Mouse (Mus musculus): ENCODE data around the gene Mon2. TPM values are rescaled to one million over a fixed set of nuclear protein-coding genes. Genes with fewer than 3 reads are reported as not detected.
"Not testable (repeated sequence)": the region's sequence is repeated elsewhere in the genome, so short reads cannot be mapped to it uniquely, and the experiment has no call there.

Mon2 gene
- polyA plus RNA-seq, 1 experiment from 2014 or later: 26.0 TPM

DNA sequence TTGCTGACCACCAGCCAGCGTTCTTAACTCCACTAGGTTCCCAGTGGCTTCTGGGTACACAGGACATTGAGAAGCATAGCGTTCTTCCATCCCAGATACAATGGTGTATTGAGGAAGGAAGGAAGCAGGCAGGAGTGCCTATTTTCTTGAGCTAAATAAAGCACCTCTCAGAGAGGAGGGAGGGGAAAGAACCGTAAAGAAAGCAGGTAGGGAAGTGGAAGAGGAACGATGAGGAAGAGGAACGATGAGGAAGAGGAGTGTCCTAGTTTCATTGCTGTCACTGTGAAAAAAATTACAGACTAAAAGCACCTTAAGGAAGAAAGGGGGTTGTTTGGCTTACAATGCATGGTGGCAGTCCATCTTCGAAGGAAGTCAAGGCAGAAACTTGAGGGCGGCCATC, 106.1 kb downstream of the Mon2 start:
- no peaks in the 10 kb centered on the region for H3K4me1 ChIP-seq
- no peak overlapping the region for H3K27ac ChIP-seq (replicated peaks)
- DNase-seq (ENCODE audit: low spot score): no peak
- no peak overlapping the region for H3K4me3 ChIP-seq
- no peaks in the 10 kb centered on the region for H3K36me3 ChIP-seq (replicated peaks)
- no peaks in the 10 kb centered on the region for H3K27me3 ChIP-seq (replicated peaks; ENCODE audit: low read depth, poor library complexity, severe bottlenecking)
- no peaks in the 10 kb centered on the region for H3K9me3 ChIP-seq
- WGBS: 88% methylated on average over 7 of the region's 7 CpGs

DNA sequence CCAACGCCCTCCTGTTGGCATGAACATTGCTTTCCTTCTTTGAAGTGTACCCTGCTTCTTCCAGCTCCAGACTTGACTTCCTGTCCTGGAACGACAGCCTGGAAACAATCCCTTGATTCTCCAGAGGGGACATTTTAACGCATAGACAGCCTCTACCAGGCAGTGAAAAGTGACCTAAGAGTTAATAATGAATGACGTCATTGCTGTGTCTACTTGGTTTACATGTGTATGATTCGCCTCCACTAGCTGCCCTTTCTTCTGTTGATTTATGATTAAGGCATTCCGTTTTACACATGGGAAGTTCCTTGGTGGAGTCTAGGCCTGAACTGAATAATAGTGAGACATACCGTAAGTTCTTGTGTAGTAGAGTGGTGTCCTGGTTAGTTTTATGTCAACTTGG, 109.9 kb downstream of the Mon2 start:
- peaks cover 30% of the 10 kb centered on the region for H3K27me3 ChIP-seq (replicated peaks; ENCODE audit: low read depth, poor library complexity, severe bottlenecking)
- H3K36me3 ChIP-seq (replicated peaks): no peaks in the 10 kb centered on the region
- no peaks in the 10 kb centered on the region for H3K9me3 ChIP-seq
- WGBS: 82% methylated on average over 7 of the region's 7 CpGs
- no peak for DNase-seq (ENCODE audit: low spot score)
- H3K27ac ChIP-seq (replicated peaks): no peak overlapping the region
- peaks cover 26% of the 10 kb centered on the region for H3K4me1 ChIP-seq
- H3K4me3 ChIP-seq: no peak overlapping the region

DNA sequence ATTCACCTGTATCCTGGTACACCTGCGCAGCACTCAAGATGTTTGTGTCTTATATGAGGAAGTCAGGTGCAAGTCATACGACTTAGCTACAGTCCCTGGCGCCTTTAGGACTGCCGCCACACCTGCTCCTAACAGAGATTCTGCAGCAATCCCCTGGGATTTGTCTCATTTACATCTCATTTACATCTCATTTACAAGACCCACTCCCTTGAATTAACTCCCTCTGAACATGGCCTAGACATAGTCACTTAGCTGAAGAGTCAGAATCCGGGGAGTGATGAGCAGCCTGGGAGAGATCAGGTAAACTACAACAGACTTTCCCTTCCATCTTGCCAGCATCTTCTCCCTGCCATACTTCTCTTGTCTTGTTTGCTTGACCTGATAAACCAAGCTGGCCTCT, 110.7 kb downstream of the Mon2 start:
- peaks cover 32% of the 10 kb centered on the region for H3K4me1 ChIP-seq
- peaks cover 30% of the 10 kb centered on the region for H3K27me3 ChIP-seq (replicated peaks; ENCODE audit: low read depth, poor library complexity, severe bottlenecking)
- 93% methylated on average over 5 of the region's 5 CpGs for WGBS
- H3K27ac ChIP-seq (replicated peaks); H3K9me3 ChIP-seq; H3K4me3 ChIP-seq; DNase-seq (ENCODE audit: low spot score); H3K36me3 ChIP-seq (replicated peaks): not testable (repeated sequence)

DNA sequence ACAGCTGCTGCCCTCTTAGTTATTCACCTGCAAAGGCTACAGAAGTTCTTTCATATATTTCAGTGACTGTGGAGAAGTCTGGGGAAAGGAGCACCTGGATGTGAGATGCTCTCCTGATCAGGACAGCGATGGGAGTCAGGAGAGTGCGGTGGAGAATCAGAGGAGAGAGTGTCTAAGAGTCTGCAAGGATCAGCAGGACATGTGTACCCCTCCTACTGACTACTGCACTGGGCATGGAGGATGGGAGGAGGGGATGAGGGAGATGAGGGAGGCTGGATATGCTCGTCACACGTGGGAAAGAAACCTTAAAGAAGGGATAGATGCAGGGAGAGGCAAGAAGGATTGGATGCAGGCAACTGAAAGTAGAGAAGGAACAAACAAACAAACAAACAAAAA, 112.1 kb downstream of the Mon2 start:
- Histone ChIP-seq H3K4me1 (peaks cover 34% of the 10 kb centered on the region), H3K27me3 (replicated peaks; ENCODE audit: low read depth, poor library complexity, severe bottlenecking) (peaks cover 30% of the 10 kb centered on the region), H3K27ac (replicated peaks) (peak overlapping the region; percentile 57; the same call in 1 of the 2 replicates), H3K4me3 (peak overlapping the region; percentile 51), H3K9me3 (no peaks in the 10 kb centered on the region), H3K36me3 (replicated peaks) (no peaks in the 10 kb centered on the region)
- 23% methylated on average over 4 of the region's 4 CpGs for WGBS
- no peak for DNase-seq (ENCODE audit: low spot score)

DNA sequence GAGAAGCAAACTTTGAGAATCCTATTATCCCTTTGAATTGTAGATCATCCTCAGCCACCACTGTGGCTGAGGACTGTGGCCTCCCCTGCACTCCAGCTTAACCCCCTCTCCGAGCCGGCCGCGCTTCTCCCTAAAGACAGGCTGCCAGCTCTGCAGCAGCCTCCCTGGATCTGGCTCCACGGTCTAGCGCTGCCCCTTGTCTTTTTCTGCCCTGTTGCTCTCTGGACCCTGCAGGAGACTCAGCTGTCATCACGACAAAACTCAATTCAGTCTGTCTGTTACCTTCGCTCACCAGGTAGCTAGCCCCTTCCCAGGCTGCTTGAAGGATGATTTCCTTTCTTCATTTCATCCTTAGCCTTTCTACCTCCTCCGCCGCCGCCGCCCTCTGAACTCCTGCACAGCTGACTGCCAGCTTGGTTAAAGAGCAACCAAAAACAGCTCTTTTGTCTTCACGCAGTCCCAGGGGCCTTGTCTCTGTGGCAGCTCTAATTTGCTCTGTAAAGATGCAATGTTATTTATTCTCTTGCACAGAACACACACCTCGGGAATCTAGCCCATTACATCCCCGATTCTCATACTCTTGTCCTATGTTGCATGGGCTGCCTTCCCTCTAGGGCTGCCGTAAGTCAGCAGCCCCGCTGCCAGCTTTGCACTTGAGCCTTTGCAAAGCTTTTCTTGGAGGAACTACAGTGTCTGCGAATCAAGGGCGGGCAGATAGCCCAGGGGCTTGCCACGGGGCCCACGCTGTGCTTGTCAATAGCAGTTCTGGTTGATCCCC, 112.7 kb downstream of the Mon2 start:
- H3K36me3 ChIP-seq (replicated peaks): no peaks in the 10 kb centered on the region
- peaks cover 30% of the 10 kb centered on the region for H3K27me3 ChIP-seq (replicated peaks; ENCODE audit: low read depth, poor library complexity, severe bottlenecking)
- DNase-seq (ENCODE audit: low spot score): peak; percentile 50
- no peaks in the 10 kb centered on the region for H3K9me3 ChIP-seq
- peaks cover 34% of the 10 kb centered on the region for H3K4me1 ChIP-seq
- peak overlapping the region; percentile 57 for H3K27ac ChIP-seq (replicated peaks)
- peak overlapping the region; percentile 51 for H3K4me3 ChIP-seq
- 3% methylated on average over 21 of the region's 21 CpGs for WGBS

DNA sequence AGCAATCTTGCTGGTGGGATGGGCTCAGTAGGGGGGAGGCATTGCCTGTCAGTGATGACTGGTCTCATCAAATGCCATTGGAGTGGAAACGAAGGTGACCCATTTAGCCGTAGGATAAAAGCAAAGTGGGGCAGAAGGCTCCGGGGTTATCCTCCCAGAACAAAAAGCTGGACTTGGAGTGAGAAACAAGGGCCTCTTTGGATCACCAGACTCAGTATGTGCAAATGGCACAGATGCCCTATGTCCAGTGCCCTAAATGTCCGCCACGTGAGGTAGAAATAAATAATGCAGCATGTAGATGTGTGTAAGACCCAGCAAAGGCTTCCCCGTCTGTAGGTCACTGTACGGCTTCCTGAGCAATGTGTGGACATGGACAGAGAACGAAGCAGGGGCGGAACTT, 113.7 kb downstream of the Mon2 start:
- peaks cover 36% of the 10 kb centered on the region for H3K4me1 ChIP-seq
- WGBS: 62% methylated on average over 9 of the region's 9 CpGs
- H3K27ac ChIP-seq (replicated peaks): no peak overlapping the region
- no peaks in the 10 kb centered on the region for H3K9me3 ChIP-seq
- H3K4me3 ChIP-seq: no peak overlapping the region
- no peak for DNase-seq (ENCODE audit: low spot score)
- H3K36me3 ChIP-seq (replicated peaks): no peaks in the 10 kb centered on the region
- H3K27me3 ChIP-seq (replicated peaks; ENCODE audit: low read depth, poor library complexity, severe bottlenecking): peaks cover 30% of the 10 kb centered on the region

DNA sequence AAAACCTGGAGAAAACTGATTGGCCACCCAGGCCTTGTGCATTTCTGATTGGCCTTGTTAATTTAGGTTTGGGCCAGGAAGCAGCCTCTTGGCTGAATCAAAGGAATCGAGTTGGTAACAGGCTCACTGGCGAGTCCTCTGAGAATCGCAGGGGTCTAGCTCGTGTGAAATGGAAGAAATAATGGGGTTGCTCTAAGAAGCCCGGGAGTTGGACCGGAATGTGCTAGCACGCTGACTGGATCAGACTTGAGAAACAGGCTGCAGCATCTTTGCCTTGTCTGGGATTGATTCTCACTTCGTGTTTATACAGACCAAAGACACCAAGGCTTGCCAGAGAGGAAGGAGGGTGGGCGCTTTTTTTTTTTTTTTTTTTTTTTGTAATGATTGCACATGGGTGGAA, 114.8 kb downstream of the Mon2 start:
- Histone ChIP-seq H3K9me3 (no peaks in the 10 kb centered on the region), H3K4me3 (no peak overlapping the region), H3K4me1 (peaks cover 36% of the 10 kb centered on the region), H3K27ac (replicated peaks) (no peak overlapping the region), H3K27me3 (replicated peaks; ENCODE audit: low read depth, poor library complexity, severe bottlenecking) (peaks cover 30% of the 10 kb centered on the region), H3K36me3 (replicated peaks) (no peaks in the 10 kb centered on the region)
- WGBS: 77% methylated on average over 9 of the region's 9 CpGs
- no peak for DNase-seq (ENCODE audit: low spot score)

DNA sequence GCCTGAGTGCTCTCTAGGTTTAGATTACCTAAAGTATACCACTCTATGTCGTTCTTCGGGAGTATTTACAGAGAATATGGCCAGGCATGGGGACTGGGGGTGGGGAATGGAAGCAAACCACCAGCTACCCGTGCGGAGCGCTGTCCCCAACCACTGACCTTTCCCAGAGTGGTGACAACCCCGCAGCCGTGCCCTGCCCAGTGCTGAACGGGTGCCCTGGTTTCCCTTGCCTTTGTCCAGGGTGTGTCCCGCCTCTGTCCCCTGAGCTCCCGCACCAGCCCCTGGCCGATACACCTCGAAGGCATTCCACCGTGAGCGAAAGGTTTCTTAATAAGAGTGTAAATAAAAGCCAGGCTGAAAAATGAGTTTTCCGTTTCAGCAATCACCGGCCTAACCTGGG, 115.6 kb downstream of the Mon2 start:
- Histone ChIP-seq H3K4me1 (peaks cover 36% of the 10 kb centered on the region), H3K27me3 (replicated peaks; ENCODE audit: low read depth, poor library complexity, severe bottlenecking) (peaks cover 30% of the 10 kb centered on the region), H3K36me3 (replicated peaks) (no peaks in the 10 kb centered on the region), H3K9me3 (no peaks in the 10 kb centered on the region), H3K4me3 (no peak overlapping the region), H3K27ac (replicated peaks) (no peak overlapping the region)
- DNase-seq (ENCODE audit: low spot score): no peak
- WGBS: 66% methylated on average over 16 of the region's 16 CpGs

DNA sequence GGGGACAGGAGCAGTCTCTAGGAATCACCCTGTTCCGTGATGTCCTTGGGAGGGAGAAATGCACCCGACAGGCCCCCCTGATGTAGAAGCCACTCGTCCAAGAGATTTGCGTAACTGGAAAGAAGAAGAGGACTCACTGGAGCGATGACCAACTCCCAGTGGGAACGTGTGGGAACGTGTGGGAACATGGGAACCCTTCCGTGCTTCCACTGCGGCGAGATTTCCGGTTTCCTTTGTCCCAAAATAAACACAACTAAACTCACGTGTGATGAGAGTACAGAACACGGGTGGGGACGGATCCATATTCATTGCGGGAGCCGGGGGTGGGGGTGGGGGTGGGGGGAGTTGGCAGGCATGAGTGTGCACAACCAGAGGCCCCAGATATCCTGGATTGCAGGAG, 116.1 kb downstream of the Mon2 start:
- Histone ChIP-seq H3K9me3 (no peaks in the 10 kb centered on the region), H3K27me3 (replicated peaks; ENCODE audit: low read depth, poor library complexity, severe bottlenecking) (peaks cover 30% of the 10 kb centered on the region), H3K4me1 (peaks cover 36% of the 10 kb centered on the region), H3K4me3 (no peak overlapping the region), H3K36me3 (replicated peaks) (no peaks in the 10 kb centered on the region), H3K27ac (replicated peaks) (no peak overlapping the region)
- no peak for DNase-seq (ENCODE audit: low spot score)
- 86% methylated on average over 16 of the region's 16 CpGs for WGBS

DNA sequence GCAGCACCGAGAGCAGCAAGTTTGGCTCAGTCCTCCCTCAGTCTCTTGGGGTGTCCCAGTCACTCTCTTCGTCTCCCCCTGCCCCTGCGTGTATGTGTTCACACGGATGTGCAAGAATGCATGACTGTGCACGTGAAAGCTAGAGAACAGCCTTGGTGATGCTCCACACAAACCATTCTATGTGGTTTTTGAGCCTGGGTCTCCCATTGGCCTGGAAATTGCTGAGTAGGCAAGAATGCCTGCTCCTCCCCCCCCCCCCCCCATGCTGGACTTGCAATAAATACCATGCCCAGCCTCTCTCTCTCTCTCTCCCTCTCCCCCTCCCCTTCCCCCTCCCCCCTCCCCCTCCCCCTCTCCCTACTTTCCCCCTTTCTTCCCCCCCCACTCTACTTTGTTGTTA, 117.6 kb downstream of the Mon2 start:
- H3K4me3 ChIP-seq: no peak overlapping the region
- DNase-seq (ENCODE audit: low spot score): no peak
- H3K27ac ChIP-seq (replicated peaks): 0 out of 2 replicates have a peak overlapping the region, but pooled peaks have one; percentile 2
- H3K27me3 ChIP-seq (replicated peaks; ENCODE audit: low read depth, poor library complexity, severe bottlenecking): peaks cover 16% of the 10 kb centered on the region
- 82% methylated on average over 5 of the region's 5 CpGs for WGBS
- H3K4me1 ChIP-seq: peaks cover 26% of the 10 kb centered on the region
- H3K9me3 ChIP-seq: no peaks in the 10 kb centered on the region
- H3K36me3 ChIP-seq (replicated peaks): no peaks in the 10 kb centered on the region

DNA sequence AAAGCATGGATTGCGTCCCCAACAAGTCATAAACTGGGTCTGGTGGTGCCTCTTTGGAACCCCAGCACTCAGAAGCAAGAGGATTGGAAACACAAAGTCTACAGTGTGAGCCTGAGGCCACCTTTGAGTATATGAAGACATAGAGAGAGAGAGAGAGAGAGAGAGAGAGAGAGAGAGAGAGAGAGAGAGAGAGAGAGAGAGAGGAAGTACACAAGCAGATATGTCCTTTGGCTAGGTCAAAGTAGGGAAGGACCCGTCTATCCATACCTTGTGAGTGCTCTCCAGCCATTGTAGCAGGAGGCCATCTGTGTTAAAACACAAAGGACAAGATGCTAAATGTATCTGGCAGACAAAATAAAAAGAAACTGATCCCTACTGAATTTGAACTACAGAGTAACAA, 118.4 kb downstream of the Mon2 start:
- H3K4me1 ChIP-seq: peaks cover 18% of the 10 kb centered on the region
- no peaks in the 10 kb centered on the region for H3K36me3 ChIP-seq (replicated peaks)
- H3K9me3 ChIP-seq: no peaks in the 10 kb centered on the region
- no peak overlapping the region for H3K27ac ChIP-seq (replicated peaks)
- DNase-seq (ENCODE audit: low spot score): no peak
- no peak overlapping the region for H3K4me3 ChIP-seq
- peaks cover 9% of the 10 kb centered on the region for H3K27me3 ChIP-seq (replicated peaks; ENCODE audit: low read depth, poor library complexity, severe bottlenecking)
- WGBS: 83% methylated on average over 2 of the region's 2 CpGs

DNA sequence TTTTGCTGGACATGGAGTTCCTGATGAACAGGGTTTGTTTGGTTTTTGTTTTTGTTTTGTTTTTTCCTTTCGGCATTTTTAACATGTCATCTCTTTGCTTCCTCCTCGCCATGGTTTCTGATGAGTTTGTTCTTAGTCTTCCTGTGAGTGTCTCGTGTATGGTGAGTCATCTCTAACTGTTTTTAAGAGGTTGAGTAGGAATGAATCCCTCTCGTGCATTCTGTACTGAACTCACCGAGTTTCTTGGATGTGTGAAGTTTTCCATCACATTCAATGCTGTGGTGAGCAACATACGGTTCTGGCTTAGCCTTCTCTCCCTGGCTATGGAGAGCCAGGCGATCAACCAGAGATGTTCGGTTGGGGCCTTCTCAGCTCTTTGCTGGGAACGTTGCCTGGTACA, 122.7 kb downstream of the Mon2 start:
- no peaks in the 10 kb centered on the region for H3K27me3 ChIP-seq (replicated peaks; ENCODE audit: low read depth, poor library complexity, severe bottlenecking)
- no peaks in the 10 kb centered on the region for H3K9me3 ChIP-seq
- H3K4me3 ChIP-seq: no peak overlapping the region
- no peak overlapping the region for H3K27ac ChIP-seq (replicated peaks)
- no peak for DNase-seq (ENCODE audit: low spot score)
- WGBS: 91% methylated on average over 9 of the region's 9 CpGs
- 0 out of 2 replicates have a peak, but pooled peaks cover 2% of the 10 kb centered on the region for H3K4me1 ChIP-seq
- H3K36me3 ChIP-seq (replicated peaks): no peaks in the 10 kb centered on the region

DNA sequence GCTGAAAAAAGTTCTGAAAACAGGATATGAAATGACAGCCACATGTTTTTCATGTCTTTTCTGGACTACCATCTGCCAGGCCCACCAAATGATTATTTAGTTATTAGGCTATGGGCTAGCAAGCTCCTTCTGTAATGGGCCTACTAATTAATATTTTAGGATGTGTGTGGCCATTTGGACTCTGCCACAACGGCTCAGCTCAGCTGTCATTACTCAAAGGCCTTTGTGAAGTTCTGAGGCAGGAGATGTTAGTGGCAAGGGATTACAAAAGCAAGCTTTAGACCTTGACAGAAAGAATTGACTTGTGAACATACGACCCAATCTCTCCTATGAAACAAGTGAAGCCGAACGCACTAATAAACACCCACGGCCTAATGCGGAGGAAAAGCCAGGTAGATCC, 125.3 kb downstream of the Mon2 start:
- Histone ChIP-seq H3K9me3 (no peaks in the 10 kb centered on the region), H3K4me3 (no peak overlapping the region), H3K4me1 (no peaks in the 10 kb centered on the region), H3K27ac (replicated peaks) (no peak overlapping the region), H3K27me3 (replicated peaks; ENCODE audit: low read depth, poor library complexity, severe bottlenecking) (no peaks in the 10 kb centered on the region), H3K36me3 (replicated peaks) (no peaks in the 10 kb centered on the region)
- no peak for DNase-seq (ENCODE audit: low spot score)
- 80% methylated on average over 6 of the region's 6 CpGs for WGBS

Measured in embryonic facial prominence, embryonic 10.5 days (tissue).